Mouse (Mus musculus): ENCODE data around the gene Med12l.

DNA sequence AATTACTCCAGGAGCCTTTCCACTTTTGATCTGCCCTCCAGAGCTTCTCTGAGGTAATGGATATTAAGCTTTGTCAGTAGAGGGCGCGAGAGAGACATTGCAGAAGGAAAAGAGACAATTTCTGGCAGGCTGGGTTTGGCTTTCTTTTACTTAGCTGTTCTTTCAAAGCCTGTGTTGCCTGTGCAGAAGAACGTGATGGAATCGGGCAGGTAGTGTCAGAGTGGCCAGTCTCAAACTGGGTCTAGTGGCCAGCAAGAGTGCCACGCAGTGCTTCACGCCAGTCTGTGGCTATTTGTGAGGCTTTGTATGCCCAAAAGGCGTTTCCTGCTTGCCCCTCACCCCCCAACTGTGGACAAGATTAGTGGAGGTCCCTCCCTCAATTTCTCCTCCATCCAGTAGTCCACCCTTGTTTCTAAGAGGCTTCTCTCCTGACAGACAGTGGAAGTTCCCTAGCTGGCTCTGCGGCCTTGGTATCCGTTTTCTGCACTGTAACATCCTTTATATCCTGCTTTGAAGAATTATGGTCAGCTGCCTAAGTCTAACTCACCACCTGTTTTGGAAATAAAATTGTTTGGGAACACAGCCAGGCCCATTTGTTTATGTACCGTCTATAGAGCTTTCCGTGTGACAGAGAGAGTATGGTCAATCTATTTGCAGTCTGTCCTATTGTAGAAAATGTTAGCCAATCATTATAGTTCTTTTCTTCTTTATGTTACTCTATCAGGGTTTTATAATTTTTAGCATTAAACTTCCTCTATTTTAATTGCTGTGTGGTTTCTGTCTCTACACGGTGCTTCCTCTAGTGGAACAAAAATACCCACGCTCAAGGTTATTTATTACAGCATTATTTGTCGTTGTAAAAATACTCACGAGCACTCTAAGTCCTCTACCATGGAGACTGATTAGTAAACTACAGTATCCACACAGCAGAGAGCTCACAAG, 22.5 kb upstream of the Med12l start:
- TF ChIP-seq CTCF (IDR thresholded peaks at IDR 0.05) = peak; percentile 93
- TF ChIP-seq POLR2A (IDR thresholded peaks at IDR 0.05; ENCODE audit: insufficient read depth, low read depth, low read length) = no peak
- TF ChIP-seq EP300 (IDR thresholded peaks at IDR 0.05; ENCODE audit: insufficient read depth, low read depth, low read length) = no peak

All from heart, adult 2 months (tissue).